Mouse (Mus musculus) liver, embryonic 14.5 days (tissue): ENCODE measurements at regions not wholly inside any gene's neighbourhood (a gene's known extent, or its start where the extent isn't known, plus 50 kb on each side); places are given as distances from the start of the nearest gene placed in this dataset.

Experiments
- ATAC-seq: fragments of 200-750 bp; cut with Nextera tagmentation; 2 replicates; pipeline ENCODE4 v1.8.0; 2017; ENCODE audit warnings: moderate number of reproducible peaks, mild to moderate bottlenecking, moderate library complexity; ENCODE audit not compliant: insufficient read depth
- DNase-seq, 3 experiments: peaks; one replicate each; pipeline ENCODE4 v3.0.0-alpha.2; 2012 to 2013; ENCODE audit warnings: low read depth in 3 of 3, low spot score in 3 of 3
- H3K27ac ChIP-seq: fragments of 300-500 bp; sonication (generic); 2 replicates; pipeline ENCODE4 v1.5.1; 2014; ENCODE audit warnings: moderate library complexity, mild to moderate bottlenecking, control low read depth, inconsistent platforms
- H3K27me3 ChIP-seq: fragments of 300-500 bp; sonication (generic); 2 replicates; pipeline ENCODE4 v1.6.1; 2014; ENCODE audit warnings: mild to moderate bottlenecking, low read length, moderate library complexity; ENCODE audit not compliant: control insufficient read depth, insufficient read depth
- H3K36me3 ChIP-seq: fragments of 300-500 bp; sonication (generic); replicated peaks from 2 replicates; pipeline ENCODE4 v1.6.1; 2014; ENCODE audit warnings: low read depth; ENCODE audit not compliant: control insufficient read depth, insufficient read depth
- H3K4me1 ChIP-seq, 2 experiments: fragments of 200-500 bp in 1 of 2; fragments of 300-500 bp in 1 of 2; sonication (generic) in 1 of 2; replicated peaks; 2 replicates each; pipeline ENCODE4 v1.6.1; 2012 to 2014; ENCODE audit warnings: antibody characterized with exemption in 1 of 2, inconsistent platforms in 1 of 2, low read length in 1 of 2; ENCODE audit not compliant: control insufficient read depth in 2 of 2, insufficient read depth in 2 of 2
- H3K4me2 ChIP-seq: fragments of 300-500 bp; sonication (generic); 2 replicates; pipeline ENCODE4 v1.6.1; 2014; ENCODE audit warnings: low read depth, mild to moderate bottlenecking, control low read depth, moderate library complexity
- H3K4me3 ChIP-seq, 2 experiments: fragments of 200-500 bp in 1 of 2; fragments of 300-500 bp in 1 of 2; sonication (generic) in 1 of 2; 2 replicates each; pipeline ENCODE4 v1.5.1; 2012 to 2014; ENCODE audit warnings: low read depth in 2 of 2, low read length in 2 of 2, mild to moderate bottlenecking in 2 of 2, control low read depth in 1 of 2, inconsistent platforms in 1 of 2, moderate library complexity in 1 of 2; ENCODE audit not compliant: insufficient read depth in 1 of 2
- H3K9ac ChIP-seq: fragments of 300-500 bp; sonication (generic); replicated peaks from 2 replicates; pipeline ENCODE4 v1.6.1; 2014; ENCODE audit warnings: mild to moderate bottlenecking, control low read depth, moderate library complexity
- H3K9me3 ChIP-seq: fragments of 300-500 bp; sonication (generic); 2 replicates; pipeline ENCODE4 v1.6.1; 2016; ENCODE audit warnings: low read length, mixed read lengths; ENCODE audit not compliant: control insufficient read depth
- CTCF ChIP-seq: IDR thresholded peaks from 2 replicates; pipeline ENCODE4 v1.5.1; 2016; ENCODE audit warnings: antibody characterized with exemption, low read depth, control low read depth
- EP300 ChIP-seq: IDR thresholded peaks from 2 replicates; pipeline ENCODE4 v1.6.1; 2016; ENCODE audit warnings: antibody characterized with exemption, low read depth
- WGBS: fragments of 180-500 bp; shearing (Covaris S2); extraction: QIAGEN DNeasy Blood & Tissue Kit; methylation state at CpG from one replicate; pipeline ENCODE4 v1.1.7; 2014; ENCODE audit not compliant: insufficient replicate concordance; 5-methylcytosine and 5-hydroxymethylcytosine counted together

- Histone ChIP-seq H3K36me3 (no peaks in the 10 kb centered on the region), H3K4me2 (no peak overlapping the region), H3K4me3 (no peak overlapping the region), H3K27ac (no peak overlapping the region), H3K9ac (no peak overlapping the region), H3K9me3 (no peaks in the 10 kb centered on the region), H3K27me3 (no peaks in the 10 kb centered on the region), H3K4me1 (no peaks in the 10 kb centered on the region)
- ATAC-seq (no peak), DNase-seq (no peak)
- no peak for TF ChIP-seq EP300
- TF ChIP-seq CTCF = no peak
- 56% methylated on average over 2 of the region's 2 CpGs for WGBS
These were observed 65.7 kb upstream of the Slc13a1 start for GRCm38 (mm10) chr6:24233626-24234025.

- WGBS = 35% methylated on average over 1 of the region's 1 CpGs
- Histone ChIP-seq H3K9me3 (no peaks in the 10 kb centered on the region), H3K36me3 (no peaks in the 10 kb centered on the region), H3K4me2 (no peak overlapping the region), H3K27me3 (no peaks in the 10 kb centered on the region), H3K27ac (no peak overlapping the region), H3K4me1 (no peaks in the 10 kb centered on the region), H3K4me3 (no peak overlapping the region), H3K9ac (no peak overlapping the region)
- DNase-seq (no peak), ATAC-seq (no peak)
- TF ChIP-seq CTCF (no peak), EP300 (no peak)
These were observed 52.7 kb upstream of the Slc13a1 start for GRCm38 (mm10) chr6:24220589-24220988.

- TF ChIP-seq EP300 (no peak), CTCF (no peak)
- Histone ChIP-seq H3K9ac (no peak overlapping the region), H3K4me2 (no peak overlapping the region), H3K36me3 (no peaks in the 10 kb centered on the region), H3K9me3 (no peaks in the 10 kb centered on the region), H3K27me3 (no peaks in the 10 kb centered on the region), H3K4me3 (no peak overlapping the region), H3K27ac (no peak overlapping the region), H3K4me1 (no peaks in the 10 kb centered on the region)
- no peak for ATAC-seq
- 58% methylated on average over 3 of the region's 3 CpGs for WGBS
- no peak for DNase-seq
These were observed 52.1 kb upstream of the Slc13a1 start for GRCm38 (mm10) chr6:24219882-24220522.
